Mouse (Mus musculus) liver, adult (tissue): ENCODE results near the gene Lingo3.

Experiments
- GATA4 ChIP-seq: IDR thresholded peaks from 2 replicates; pipeline ENCODE4 v1.6.1; 2014; ENCODE audit warnings: mild to moderate bottlenecking, low read length; ENCODE audit not compliant: insufficient replicate concordance

Lingo3 gene

GRCm38 (mm10) chr10:80798150-80799006, 45.5 kb downstream of the Lingo3 start, which contains the start of the genes Sf3a2 and Plekhj1:
Gene Sf3a2 (plus strand): TSS chr10:80798198.
Gene Plekhj1 (minus strand): TSS chr10:80798626.
- TF ChIP-seq GATA4 = peak; percentile 87; the same call in 1 of the 2 replicates

- no peak for TF ChIP-seq GATA4
These were observed 46.4 kb downstream of the Lingo3 start for GRCm38 (mm10) chr10:80797186-80798149.

GRCm38 (mm10) chr10:80796307-80796848, 47.5 kb downstream of the Lingo3 start:
- TF ChIP-seq GATA4 = no peak

- TF ChIP-seq GATA4 = no peak
These were observed 49.1 kb downstream of the Lingo3 start for GRCm38 (mm10) chr10:80794750-80795149.

- no peak for TF ChIP-seq GATA4
These were observed 50.0 kb downstream of the Lingo3 start for GRCm38 (mm10) chr10:80793803-80794202.

- no peak for TF ChIP-seq GATA4
These were observed 50.6 kb downstream of the Lingo3 start for GRCm38 (mm10) chr10:80793033-80793784.

- TF ChIP-seq GATA4 = no peak
These were observed 51.4 kb downstream of the Lingo3 start for GRCm38 (mm10) chr10:80792175-80793032.

- no peak for TF ChIP-seq GATA4
These were observed 52.2 kb downstream of the Lingo3 start for GRCm38 (mm10) chr10:80791476-80792174.

- TF ChIP-seq GATA4 = no peak
These were observed 53.0 kb downstream of the Lingo3 start for GRCm38 (mm10) chr10:80790761-80791404.

- no peak for TF ChIP-seq GATA4
These were observed 56.3 kb downstream of the Lingo3 start for GRCm38 (mm10) chr10:80787517-80787916.

- TF ChIP-seq GATA4 = no peak
These were observed 57.9 kb downstream of the Lingo3 start for GRCm38 (mm10) chr10:80785963-80786362.

- TF ChIP-seq GATA4 = no peak
These were observed 59.0 kb downstream of the Lingo3 start for GRCm38 (mm10) chr10:80784871-80785270.

- TF ChIP-seq GATA4 = no peak
These were observed 59.5 kb downstream of the Lingo3 start for GRCm38 (mm10) chr10:80784302-80784701.
